Mouse (Mus musculus) megakaryocyte, embryonic 14.5 days (primary cell): ENCODE measurements around the gene Chrd.

Experiments
- FLI1 ChIP-seq: IDR thresholded peaks from 2 replicates; pipeline ENCODE4 v1.6.1; 2012; ENCODE audit warnings: low read length, inconsistent platforms, mixed read lengths
- GATA1 ChIP-seq: IDR thresholded peaks from 3 replicates; pipeline ENCODE4 v1.6.1; 2012; ENCODE audit warnings: mixed read lengths, low read length, inconsistent platforms, borderline replicate concordance

DNA sequence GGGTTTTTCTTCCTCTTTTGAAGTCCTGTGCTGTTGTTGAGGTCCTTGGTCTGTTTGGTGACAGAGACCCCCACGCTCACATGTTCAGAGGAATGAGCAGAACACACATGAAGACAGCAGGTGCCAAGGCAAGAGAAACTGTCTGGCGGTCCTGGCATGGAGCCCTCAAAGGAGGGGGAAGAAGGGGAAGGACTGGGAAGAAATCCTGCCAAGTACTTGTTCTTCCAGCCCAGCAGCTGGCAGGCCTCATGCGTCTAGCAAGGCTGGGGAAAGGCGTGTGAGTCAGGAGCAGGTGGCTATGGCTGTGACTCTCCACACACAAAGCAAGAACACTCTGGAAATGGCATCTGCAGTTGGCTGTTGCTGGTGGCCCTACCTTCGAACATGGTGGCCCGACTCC is 13.7 kb downstream of the Chrd start:
- TF ChIP-seq GATA1, result no peak
- no peak for TF ChIP-seq FLI1
